Mouse (Mus musculus) splenic B cell, adult 2 months (primary cell): ENCODE results near the gene 4921539E11Rik.

Experiments
- DNase-seq: peaks from one replicate; pipeline ENCODE4 v3.0.0-alpha.2; 2011; ENCODE audit warnings: low read depth, low spot score
- H3K27me3 ChIP-seq: 2 replicates; pipeline ENCODE4 v1.6.1; 2012; ENCODE audit warnings: mild to moderate bottlenecking, low read length, moderate library complexity, mixed read lengths; ENCODE audit not compliant: control insufficient read depth, poor library complexity, insufficient read depth, severe bottlenecking
- H3K36me3 ChIP-seq: 2 replicates; pipeline ENCODE4 v1.6.1; 2012; ENCODE audit warnings: mild to moderate bottlenecking, low read length, moderate library complexity, mixed read lengths; ENCODE audit not compliant: control insufficient read depth, poor library complexity, insufficient read depth, severe bottlenecking

The 4921539E11Rik gene

GRCm38 (mm10) chr4:103213859-103214497, 76.7 kb downstream of the 4921539E11Rik start:
- Histone ChIP-seq H3K36me3 (no peaks in the 10 kb centered on the region), H3K27me3 (no peaks in the 10 kb centered on the region)
- no peak for DNase-seq

GRCm38 (mm10) chr4:103208553-103208952, 82.1 kb downstream of the 4921539E11Rik start:
- no peak for DNase-seq
- H3K27me3 ChIP-seq: no peaks in the 10 kb centered on the region

DNA sequence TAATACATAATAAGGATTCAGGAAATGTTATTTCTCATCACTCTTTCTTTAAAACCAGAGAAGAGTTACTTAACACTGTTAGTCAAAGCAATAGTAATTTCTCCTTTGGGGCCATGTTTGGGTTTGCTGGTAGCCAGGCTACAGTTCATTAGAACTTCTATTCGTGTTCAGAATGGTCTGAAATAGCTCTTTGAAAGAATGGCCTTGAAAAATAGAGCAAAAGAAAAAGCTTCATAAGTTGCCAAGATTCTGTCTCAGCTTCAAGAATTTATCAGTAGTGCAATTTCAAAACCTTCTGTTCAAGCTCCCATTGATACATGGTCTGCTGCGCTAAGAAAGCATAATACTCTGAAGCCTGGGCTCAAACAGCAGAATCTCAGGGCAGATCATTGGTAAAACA, 87.0 kb downstream of the 4921539E11Rik start:
- DNase-seq: no peak
- Histone ChIP-seq H3K36me3 (no peaks in the 10 kb centered on the region), H3K27me3 (no peaks in the 10 kb centered on the region)

More at GRCm38 (mm10) chr4:103208553-103208952, 82.1 kb downstream of the 4921539E11Rik start:
- no peaks in the 10 kb centered on the region for H3K36me3 ChIP-seq

GRCm38 (mm10) chr4:103200046-103200445, 90.6 kb downstream of the 4921539E11Rik start:
- H3K36me3 ChIP-seq: no peaks in the 10 kb centered on the region
- no peak for DNase-seq
- no peaks in the 10 kb centered on the region for H3K27me3 ChIP-seq

GRCm38 (mm10) chr4:103199086-103199485, 91.6 kb downstream of the 4921539E11Rik start:
- no peaks in the 10 kb centered on the region for H3K27me3 ChIP-seq
- no peak for DNase-seq
- H3K36me3 ChIP-seq: no peaks in the 10 kb centered on the region

GRCm38 (mm10) chr4:103197401-103197800, 93.3 kb downstream of the 4921539E11Rik start:
- Histone ChIP-seq H3K36me3 (no peaks in the 10 kb centered on the region), H3K27me3 (no peaks in the 10 kb centered on the region)
- DNase-seq: no peak

DNA sequence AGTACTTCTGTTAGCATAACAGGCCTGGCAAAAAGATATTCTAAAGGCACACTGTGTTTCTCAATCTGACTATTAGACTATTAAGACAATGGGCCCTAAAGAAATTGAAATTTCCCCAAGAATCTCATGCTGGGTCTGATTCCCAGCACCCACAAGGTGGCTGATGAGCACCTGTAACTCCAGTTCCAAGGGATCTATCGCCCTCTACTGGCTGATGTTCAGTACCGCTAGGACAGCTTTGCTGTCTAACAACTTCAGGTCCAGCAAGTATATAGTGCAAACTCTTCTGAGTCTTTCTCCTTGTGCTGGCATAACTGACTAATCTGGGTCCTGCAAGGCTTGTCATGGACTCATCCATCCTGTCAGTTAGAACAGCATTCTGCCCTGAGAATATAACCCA, 98.2 kb downstream of the 4921539E11Rik start:
- Histone ChIP-seq H3K27me3 (no peaks in the 10 kb centered on the region), H3K36me3 (no peaks in the 10 kb centered on the region)
- peak; percentile 12 for DNase-seq

GRCm38 (mm10) chr4:103188786-103189640, 101.7 kb downstream of the 4921539E11Rik start:
- DNase-seq: no peak
- no peaks in the 10 kb centered on the region for H3K27me3 ChIP-seq
- no peaks in the 10 kb centered on the region for H3K36me3 ChIP-seq
